Comparison of ENCODE assay signal across 8 mouse cellular contexts in genomic region chr19:6996006-6996405, GRCm38 (mm10). TPM values are rescaled to one million over a fixed set of nuclear protein-coding genes. Genes with fewer than 3 reads are reported as not detected.
A peak's percentile ranks its signal among the peaks of the same experiment; 100 is the strongest.
DNase-seq lines count a peak whose midpoint lies in the region; ATAC-seq lines count a peak whose summit lies in the region.

Gene Nudt22 (minus strand): TSS chr19:6996117.
Gene Trpt1 (plus strand): TSS chr19:6996131.

- H3K27ac ChIP-seq in hindbrain, embryonic 14.5 days: peak within 1 kb of the TSS; percentile 26; the same call in 1 of the 2 replicates

- no peaks in the 10 kb centered on the region for H3K27me3 ChIP-seq in hindbrain, embryonic 14.5 days (ENCODE audit: control insufficient read depth, insufficient read depth, low read length)
- H3K27me3 ChIP-seq in megakaryocyte, embryonic 14.5 days (replicated peaks): no peaks in the 10 kb centered on the region

- peak within 1 kb of the TSS; percentile 74 for H3K9ac ChIP-seq in hindbrain, embryonic 14.5 days

- peaks cover 22% of the 10 kb centered on the region for H3K4me1 ChIP-seq in hindbrain, embryonic 14.5 days (replicated peaks; ENCODE audit: control insufficient read depth, insufficient read depth, low read length)
- peaks cover 89% of the 10 kb centered on the region for H3K4me1 ChIP-seq in megakaryocyte, embryonic 14.5 days

- H3K4me3 ChIP-seq in hindbrain, embryonic 14.5 days (replicated peaks; ENCODE audit: low read length): peak within 1 kb of the TSS; percentile 59
- peak within 1 kb of the TSS; percentile 91 for H3K4me3 ChIP-seq in megakaryocyte, embryonic 14.5 days (replicated peaks)

- ATAC-seq in hindbrain, embryonic 14.5 days (ENCODE audit: low FRiP score): peak; percentile 74

- peaks cover 21% of the 10 kb centered on the region for H3K36me3 ChIP-seq in hindbrain, embryonic 14.5 days (replicated peaks; ENCODE audit: control insufficient read depth, insufficient read depth)
- peaks cover 43% of the 10 kb centered on the region for H3K36me3 ChIP-seq in megakaryocyte, embryonic 14.5 days (replicated peaks; ENCODE audit: low read length)

- H3K9me3 ChIP-seq in hindbrain, embryonic 14.5 days (ENCODE audit: control insufficient read depth, low read length): no peaks in the 10 kb centered on the region
- H3K9me3 ChIP-seq in megakaryocyte, embryonic 14.5 days: no peaks in the 10 kb centered on the region

- under 1% methylated on average over 24 of the region's 24 CpGs for WGBS in hindbrain, embryonic 14.5 days

- DNase-seq in T-cell, adult 2 months (ENCODE audit: low spot score): peak; percentile 66
- peak; percentile 89 for DNase-seq in cerebellum, postnatal 14 days
- peak; percentile 83 to 84 for DNase-seq in frontal cortex, postnatal 36 days (ENCODE audit: low spot score in 2 of 2)
- peak; percentile 80 for DNase-seq in hindbrain, embryonic 14.5 days (ENCODE audit: low spot score)
- DNase-seq in left cerebral cortex, adult 8-10 months (ENCODE audit: low spot score in 2 of 2): peak; percentile 71 to 77
- peak; percentile 90 for DNase-seq in right cerebral cortex, postnatal 10 days (ENCODE audit: low spot score in 2 of 2)
- peak; percentile 89 for DNase-seq in yolk sac, embryonic 10.5 days (ENCODE audit: low spot score)

- peak within 1 kb of the TSS; percentile 68 for H3K4me2 ChIP-seq in hindbrain, embryonic 14.5 days (replicated peaks)

RNA-seq across cellular contexts. Expression of gene Nudt22, which starts in this region (rescaled TPM):
- polyA plus RNA-seq in hindbrain, embryonic 14.5 days (2014; fragmentation: Nextera tagmentation; extraction: Ambion mirVana): 18.0 and 19.0 TPM in 2 replicates
- total RNA-seq in left cerebral cortex, adult 8-10 months (2022): 10 to 100 TPM; 13.8 to 17.0 (median 16.2) TPM
- 6.7 and 9.1 TPM in 2 replicates for polyA plus RNA-seq in megakaryocyte, embryonic 14.5 days (2012; ENCODE audit: insufficient read depth, low replicate concordance)

RNA-seq across cellular contexts. Expression of gene Trpt1, which starts in this region (rescaled TPM):
- 17.8 and 19.8 TPM in 2 replicates for polyA plus RNA-seq in hindbrain, embryonic 14.5 days (2014; fragmentation: Nextera tagmentation; extraction: Ambion mirVana)
- total RNA-seq in left cerebral cortex, adult 8-10 months (2022): 10 to 100 TPM; 20.2 to 25.3 (median 21.3) TPM
- polyA plus RNA-seq in megakaryocyte, embryonic 14.5 days (2012; ENCODE audit: insufficient read depth, low replicate concordance): 0.57 TPM in 1 of 2 replicates, not detected in the other

Comparison
In these comparisons a context has a peak if more than half of its experiments do, and no peak if none do; other contexts are left out.
1. Peak in every context shown above with its lines: DNase-seq, ATAC-seq, H3K4me3 ChIP-seq and H3K27ac ChIP-seq.
2. RNA of gene Trpt1 (polyA plus RNA-seq): 17.8 to 19.8 TPM in hindbrain, embryonic 14.5 days; 0.57 TPM in megakaryocyte, embryonic 14.5 days; every median in the first group is over 10 times any median in the second.